18 mouse cellular contexts compared by ENCODE assay signal in genomic region chr8:72521888-72522287, GRCm38 (mm10). TPM values are rescaled to one million over a fixed set of nuclear protein-coding genes. Genes with fewer than 3 reads are reported as not detected.
DNase-seq lines count a peak whose midpoint lies in the region; ATAC-seq lines count a peak whose summit lies in the region.
"Had no signal": no experiment of that assay in that cellular context is flagged by ENCODE, and none has a peak within 500 bp of the region (broad histone marks: within the 10 kb centered on the region; RNA-seq: fewer than 3 reads in every experiment).

No protein-coding gene starts in this region.

- peak; percentile 56 for DNase-seq in midbrain, embryonic 11.5 days (ENCODE audit: low spot score, missing footprints)
- DNase-seq in MEL-GATA-1-ER (ENCODE audit: extremely low read depth, low read depth), result peak; percentile 20
- no peak for DNase-seq in cerebellum, adult 9-11 months
- DNase-seq in heart, postnatal 14 days, result no peak
- no peak for DNase-seq in liver, embryonic 11.5 days (ENCODE audit: low spot score)
- DNase-seq: adrenal gland, postnatal 10 days; cerebellum, adult 11-12 months; cerebellum, adult 9-10 months; cerebellum, postnatal 36 days; gastrocnemius, postnatal 10 days; heart, postnatal 36 days; kidney, adult 11 months had no signal

- intact Hi-C loops in heart, postnatal 14 days (cut with DNase I), result no loop called here

- no peak overlapping the region for H3K4me3 ChIP-seq in midbrain, embryonic 11.5 days (ENCODE audit: low read depth, low read length)
- no peak overlapping the region for H3K4me3 ChIP-seq in midbrain, embryonic 15.5 days
- H3K4me3 ChIP-seq in liver, embryonic 11.5 days (ENCODE audit: low read depth, low read length), result no peak overlapping the region
- H3K4me3 ChIP-seq: embryonic facial prominence, embryonic 10.5 days; forebrain, embryonic 13.5 days; heart, embryonic 12.5 days had no signal

- H3K27ac ChIP-seq in midbrain, embryonic 11.5 days (ENCODE audit: low read depth, low read length), result no peak overlapping the region
- H3K27ac ChIP-seq in midbrain, embryonic 15.5 days, result no peak overlapping the region
- H3K27ac ChIP-seq in liver, embryonic 11.5 days (ENCODE audit: low read depth, low read length), result no peak overlapping the region
- H3K27ac ChIP-seq: embryonic facial prominence, embryonic 10.5 days; forebrain, embryonic 13.5 days; hindbrain, postnatal 0 days had no signal

- H3K36me3 ChIP-seq in midbrain, embryonic 11.5 days (ENCODE audit: control insufficient read depth, insufficient read depth, low read length), result no peaks in the 10 kb centered on the region
- H3K36me3 ChIP-seq in midbrain, embryonic 15.5 days (replicated peaks), result no peaks in the 10 kb centered on the region
- peaks cover 2% of the 10 kb centered on the region; the same call in 1 of the 2 replicates for H3K36me3 ChIP-seq in liver, embryonic 11.5 days (ENCODE audit: control insufficient read depth, insufficient read depth, low read length)

- no peaks in the 10 kb centered on the region for H3K27me3 ChIP-seq in midbrain, embryonic 11.5 days (ENCODE audit: control insufficient read depth, insufficient read depth, low read length)
- H3K27me3 ChIP-seq in midbrain, embryonic 15.5 days (replicated peaks), result no peaks in the 10 kb centered on the region
- H3K27me3 ChIP-seq in liver, embryonic 11.5 days (replicated peaks; ENCODE audit: control insufficient read depth, insufficient read depth, low read length), result no peaks in the 10 kb centered on the region
- H3K27me3 ChIP-seq: forebrain, embryonic 13.5 days; heart, embryonic 12.5 days had no signal

- ATAC-seq in midbrain, embryonic 11.5 days (ENCODE audit: low FRiP score), result no peak
- ATAC-seq in midbrain, embryonic 15.5 days (replicated peaks), result no peak
- ATAC-seq in common myeloid progenitor, adult 5-6 weeks (replicated peaks; ENCODE audit: low read depth, poor library complexity, severe bottlenecking), result 0 out of 2 replicates have a peak, but pooled peaks have one; percentile 15
- no peak for ATAC-seq in liver, embryonic 11.5 days (replicated peaks; ENCODE audit: low FRiP score)
- ATAC-seq: forebrain, embryonic 13.5 days; hindbrain, postnatal 0 days had no signal

- H3K9ac ChIP-seq in midbrain, embryonic 11.5 days (ENCODE audit: low read length), result no peak overlapping the region
- no peak overlapping the region for H3K9ac ChIP-seq in midbrain, embryonic 15.5 days
- H3K9ac ChIP-seq in liver, embryonic 11.5 days (ENCODE audit: low read depth, low read length), result no peak overlapping the region
- H3K9ac ChIP-seq: forebrain, embryonic 13.5 days; heart, embryonic 12.5 days had no signal

- no peak overlapping the region for H3K4me2 ChIP-seq in midbrain, embryonic 11.5 days
- H3K4me2 ChIP-seq in midbrain, embryonic 15.5 days, result no peak overlapping the region
- no peak overlapping the region for H3K4me2 ChIP-seq in liver, embryonic 11.5 days
- H3K4me2 ChIP-seq: forebrain, embryonic 13.5 days; heart, embryonic 12.5 days had no signal

- no peaks in the 10 kb centered on the region for H3K9me3 ChIP-seq in midbrain, embryonic 11.5 days (ENCODE audit: control insufficient read depth, low read length)
- no peaks in the 10 kb centered on the region for H3K9me3 ChIP-seq in midbrain, embryonic 15.5 days
- H3K9me3 ChIP-seq in liver, embryonic 11.5 days (ENCODE audit: control insufficient read depth, low read length), result no peaks in the 10 kb centered on the region
- H3K9me3 ChIP-seq: embryonic facial prominence, embryonic 10.5 days; forebrain, embryonic 13.5 days had no signal

- H3K4me1 ChIP-seq in midbrain, embryonic 11.5 days (ENCODE audit: control insufficient read depth, insufficient read depth, low read length), result no peaks in the 10 kb centered on the region
- H3K4me1 ChIP-seq in midbrain, embryonic 15.5 days, result no peaks in the 10 kb centered on the region
- peaks cover 12% of the 10 kb centered on the region for H3K4me1 ChIP-seq in liver, embryonic 11.5 days (replicated peaks; ENCODE audit: control insufficient read depth, insufficient read depth, low read length)
- H3K4me1 ChIP-seq: forebrain, embryonic 13.5 days had no signal

RNA-seq across cellular contexts. Expression of gene Med26, which starts 26.2 kb away (rescaled TPM):
- polyA plus RNA-seq in midbrain, embryonic 11.5 days (2014; fragmentation: Nextera tagmentation; extraction: Ambion mirVana), result 11.0 and 13.6 TPM in 2 replicates
- polyA plus RNA-seq in midbrain, embryonic 15.5 days (2015; fragmentation: Nextera tagmentation; extraction: Ambion mirVana), result 19.1 and 20.3 TPM in 2 replicates
- 9.6 and 12.4 TPM in 2 replicates for total RNA-seq in common myeloid progenitor, adult 5-6 weeks (2017)
- total RNA-seq in heart, postnatal 14 days (2021), result 10 to 100 TPM; 10.5 to 10.7 TPM
- 16.4 and 17.7 TPM in 2 replicates for polyA plus RNA-seq in liver, embryonic 11.5 days (2014; fragmentation: Nextera tagmentation; extraction: Ambion mirVana)

RNA-seq across cellular contexts. Expression of gene Slc35e1, which starts 29.5 kb away (rescaled TPM):
- 10.9 and 13.4 TPM in 2 replicates for polyA plus RNA-seq in midbrain, embryonic 11.5 days (2014; fragmentation: Nextera tagmentation; extraction: Ambion mirVana)
- 16.5 and 17.6 TPM in 2 replicates for polyA plus RNA-seq in midbrain, embryonic 15.5 days (2015; fragmentation: Nextera tagmentation; extraction: Ambion mirVana)
- 20.7 and 23.2 TPM in 2 replicates for total RNA-seq in common myeloid progenitor, adult 5-6 weeks (2017)
- 10 to 100 TPM; 44.1 to 47.8 TPM for total RNA-seq in heart, postnatal 14 days (2021)
- polyA plus RNA-seq in liver, embryonic 11.5 days (2014; fragmentation: Nextera tagmentation; extraction: Ambion mirVana), result 16.8 and 18.1 TPM in 2 replicates

RNA-seq across cellular contexts. Expression of gene Cherp, which starts 46.9 kb away (rescaled TPM):
- 57.7 and 62.6 TPM in 2 replicates for polyA plus RNA-seq in midbrain, embryonic 11.5 days (2014; fragmentation: Nextera tagmentation; extraction: Ambion mirVana)
- 53.0 and 59.1 TPM in 2 replicates for polyA plus RNA-seq in midbrain, embryonic 15.5 days (2015; fragmentation: Nextera tagmentation; extraction: Ambion mirVana)
- total RNA-seq in common myeloid progenitor, adult 5-6 weeks (2017), result 15.4 and 19.0 TPM in 2 replicates
- 10 to 100 TPM; 42.9 to 43.2 TPM for total RNA-seq in heart, postnatal 14 days (2021)
- 90.1 and 92.8 TPM in 2 replicates for polyA plus RNA-seq in liver, embryonic 11.5 days (2014; fragmentation: Nextera tagmentation; extraction: Ambion mirVana)

RNA-seq across cellular contexts. Expression of gene Smim7, which starts 49.0 kb away (rescaled TPM):
- polyA plus RNA-seq in midbrain, embryonic 11.5 days (2014; fragmentation: Nextera tagmentation; extraction: Ambion mirVana), result 117 and 121 TPM in 2 replicates
- 120 and 129 TPM in 2 replicates for polyA plus RNA-seq in midbrain, embryonic 15.5 days (2015; fragmentation: Nextera tagmentation; extraction: Ambion mirVana)
- 57.2 and 60.7 TPM in 2 replicates for total RNA-seq in common myeloid progenitor, adult 5-6 weeks (2017)
- 100 to 1,000 TPM; 111 to 117 TPM for total RNA-seq in heart, postnatal 14 days (2021)
- 77.9 and 78.0 TPM in 2 replicates for polyA plus RNA-seq in liver, embryonic 11.5 days (2014; fragmentation: Nextera tagmentation; extraction: Ambion mirVana)

RNA-seq across cellular contexts. Expression of gene Tmem38a, which starts 50.0 kb away (rescaled TPM):
- polyA plus RNA-seq in midbrain, embryonic 11.5 days (2014; fragmentation: Nextera tagmentation; extraction: Ambion mirVana), result 9.1 and 11.4 TPM in 2 replicates
- polyA plus RNA-seq in midbrain, embryonic 15.5 days (2015; fragmentation: Nextera tagmentation; extraction: Ambion mirVana), result 24.5 and 27.0 TPM in 2 replicates
- 0.59 and 0.97 TPM in 2 replicates for total RNA-seq in common myeloid progenitor, adult 5-6 weeks (2017)
- total RNA-seq in heart, postnatal 14 days (2021), result 100 to 1,000 TPM; 372 TPM
- polyA plus RNA-seq in liver, embryonic 11.5 days (2014; fragmentation: Nextera tagmentation; extraction: Ambion mirVana), result 4.4 and 4.6 TPM in 2 replicates

Comparison
In these comparisons a context has a peak if more than half of its experiments do, and no peak if none do; other contexts are left out.
1. DNase-seq: peak in midbrain, embryonic 11.5 days (single experiment) and MEL-GATA-1-ER (single experiment); none in cerebellum, adult 9-11 months (single experiment), heart, postnatal 14 days (0 of 2) and liver, embryonic 11.5 days (single experiment).